Comparison of ENCODE assay signal across 18 mouse cellular contexts in the genomic region with DNA sequence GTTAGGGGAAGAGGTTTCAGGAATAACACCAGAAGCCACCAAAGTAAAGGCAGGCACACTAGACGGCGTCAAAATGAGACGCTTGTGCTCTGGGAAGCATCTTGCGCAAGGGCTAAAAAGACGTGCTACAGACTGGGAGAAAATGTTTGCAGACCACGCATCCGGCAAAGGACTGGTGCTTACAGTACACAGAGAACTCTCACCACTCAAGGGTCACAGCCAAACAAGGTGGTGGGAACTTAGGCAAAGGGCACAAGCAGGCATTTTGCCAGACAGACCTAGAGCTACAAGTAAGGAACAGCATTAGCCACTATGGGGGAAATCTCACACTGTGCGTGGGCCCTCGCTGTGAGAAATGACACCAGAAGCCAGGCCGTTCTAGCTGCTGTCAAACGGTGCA.
A peak's percentile ranks its signal among the peaks of the same experiment; 100 is the strongest.
DNase-seq lines count a peak whose midpoint lies in the region; ATAC-seq lines count a peak whose summit lies in the region.
"Had no signal": no experiment of that assay in that cellular context is flagged by ENCODE, and none has a peak within 500 bp of the region (broad histone marks: within the 10 kb centered on the region; RNA-seq: fewer than 3 reads in every experiment).

No protein-coding gene starts in this region.

- ATAC-seq in limb, embryonic 13.5 days (ENCODE audit: low FRiP score, low read depth): no peak
- peak; percentile 78 for ATAC-seq in lung, embryonic 16.5 days (ENCODE audit: low read depth)
- ATAC-seq: CD4-positive, CD25-positive, alpha-beta regulatory T cell, adult 4 months had no signal

- H3K4me3 ChIP-seq in limb, embryonic 13.5 days: no peak overlapping the region
- no peak overlapping the region for H3K4me3 ChIP-seq in limb, embryonic 10.5 days
- no peak overlapping the region for H3K4me3 ChIP-seq in lung, embryonic 16.5 days (ENCODE audit: low read length)
- H3K4me3 ChIP-seq: forebrain, embryonic 10.5 days; layer of hippocampus, adult 2 months; limb, embryonic 12.5 days; myocyte had no signal

- H3K9ac ChIP-seq in limb, embryonic 13.5 days: no peak overlapping the region
- 0 out of 2 replicates have a peak overlapping the region, but pooled peaks have one; percentile 27 for H3K9ac ChIP-seq in lung, embryonic 16.5 days (ENCODE audit: low read length)
- H3K9ac ChIP-seq: limb, embryonic 12.5 days had no signal

- peak overlapping the region; percentile 28; the same call in 1 of the 2 replicates for H3K27ac ChIP-seq in limb, embryonic 13.5 days
- H3K27ac ChIP-seq in limb, embryonic 10.5 days: no peak overlapping the region
- H3K27ac ChIP-seq in lung, embryonic 16.5 days (ENCODE audit: low read length): peak overlapping the region; percentile 60
- H3K27ac ChIP-seq: forebrain, embryonic 10.5 days; layer of hippocampus, adult 2 months; limb, embryonic 12.5 days had no signal

- no peak overlapping the region for H3K4me2 ChIP-seq in limb, embryonic 13.5 days (replicated peaks)
- H3K4me2 ChIP-seq in lung, embryonic 16.5 days (ENCODE audit: low read depth, low read length): no peak overlapping the region
- H3K4me2 ChIP-seq: limb, embryonic 12.5 days had no signal

- peaks cover 17% of the 10 kb centered on the region for H3K4me1 ChIP-seq in limb, embryonic 13.5 days
- peaks cover 15% of the 10 kb centered on the region for H3K4me1 ChIP-seq in limb, embryonic 10.5 days
- H3K4me1 ChIP-seq in lung, embryonic 16.5 days (replicated peaks; ENCODE audit: control insufficient read depth, insufficient read depth, low read length): peaks cover 12% of the 10 kb centered on the region

- 74% methylated on average over 11 of the region's 11 CpGs for WGBS in limb, embryonic 13.5 days
- WGBS in limb, embryonic 10.5 days: 78% methylated on average over 11 of the region's 11 CpGs
- WGBS in lung, embryonic 16.5 days: 41% methylated on average over 11 of the region's 11 CpGs

- DNase-seq in limb, embryonic 10.5 days (ENCODE audit: low spot score): no peak
- peak; percentile 29 for DNase-seq in kidney, postnatal 10 days
- DNase-seq in yolk sac, embryonic 10.5 days (ENCODE audit: low spot score): peak; percentile 46
- DNase-seq in layer of hippocampus, adult 11-12 months (ENCODE audit: low spot score): no peak
- no peak for DNase-seq in urinary bladder, adult 2 months (ENCODE audit: low spot score)
- DNase-seq: adrenal gland, adult 2 months; cerebellum, adult 18-20 months; gastrocnemius, postnatal 25 days; retina, postnatal 1 day; spleen, adult 18-20 months; thymus, postnatal 36 days had no signal

- H3K36me3 ChIP-seq in limb, embryonic 13.5 days: no peaks in the 10 kb centered on the region
- no peaks in the 10 kb centered on the region for H3K36me3 ChIP-seq in limb, embryonic 10.5 days
- no peaks in the 10 kb centered on the region for H3K36me3 ChIP-seq in lung, embryonic 16.5 days (ENCODE audit: control insufficient read depth, insufficient read depth, low read length)
- H3K36me3 ChIP-seq: forebrain, embryonic 10.5 days; limb, embryonic 12.5 days had no signal

- no peaks in the 10 kb centered on the region for H3K9me3 ChIP-seq in limb, embryonic 13.5 days
- no peaks in the 10 kb centered on the region for H3K9me3 ChIP-seq in limb, embryonic 10.5 days (replicated peaks)
- no peaks in the 10 kb centered on the region for H3K9me3 ChIP-seq in lung, embryonic 16.5 days (ENCODE audit: control insufficient read depth, low read length)
- H3K9me3 ChIP-seq: forebrain, embryonic 10.5 days; limb, embryonic 12.5 days had no signal

- H3K27me3 ChIP-seq in limb, embryonic 13.5 days: no peaks in the 10 kb centered on the region
- H3K27me3 ChIP-seq in limb, embryonic 10.5 days (ENCODE audit: low read depth, poor library complexity, severe bottlenecking): no peaks in the 10 kb centered on the region
- no peaks in the 10 kb centered on the region for H3K27me3 ChIP-seq in lung, embryonic 16.5 days (ENCODE audit: control insufficient read depth, insufficient read depth, low read depth, low read length)
- H3K27me3 ChIP-seq: limb, embryonic 12.5 days had no signal

Comparison
In these comparisons a context has a peak if more than half of its experiments do, and no peak if none do; other contexts are left out.
1. DNase-seq: peak in kidney, postnatal 10 days (single experiment) and yolk sac, embryonic 10.5 days (single experiment); none in limb, embryonic 10.5 days (single experiment), layer of hippocampus, adult 11-12 months (single experiment) and urinary bladder, adult 2 months (single experiment).